Mouse (Mus musculus): ENCODE results near the gene Ccser1. TPM values are rescaled to one million over a fixed set of nuclear protein-coding genes. Genes with fewer than 3 reads are reported as not detected.

The Ccser1 gene
- polyA plus RNA-seq, 1 experiment = not detected

- no peak for TF ChIP-seq GATA1 (IDR thresholded peaks at IDR 0.05; ENCODE audit: low read length)
These were observed 925.3 kb downstream of the Ccser1 start for GRCm38 (mm10) chr6:62105464-62105863.

DNA sequence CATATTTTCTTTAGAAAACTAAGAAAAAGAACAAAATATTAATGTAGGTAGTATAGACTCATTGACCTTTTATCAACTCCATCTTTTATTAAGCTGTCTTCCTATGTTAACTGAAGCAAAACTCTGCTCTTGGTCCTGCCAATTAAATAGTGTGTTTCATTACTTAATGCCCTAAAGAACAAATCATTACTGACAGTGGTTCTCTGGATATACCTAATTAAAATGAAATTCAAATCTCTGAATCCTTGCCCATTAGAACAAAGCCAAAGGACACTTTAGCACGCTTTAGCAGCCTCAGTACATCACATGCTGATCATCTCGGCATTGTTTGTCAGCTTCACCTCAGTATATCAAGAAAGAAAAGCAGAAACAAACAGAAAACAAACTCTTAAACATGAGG is 952.4 kb downstream of the Ccser1 start:
- no peak for TF ChIP-seq GATA1 (IDR thresholded peaks at IDR 0.05; ENCODE audit: low read length)

DNA sequence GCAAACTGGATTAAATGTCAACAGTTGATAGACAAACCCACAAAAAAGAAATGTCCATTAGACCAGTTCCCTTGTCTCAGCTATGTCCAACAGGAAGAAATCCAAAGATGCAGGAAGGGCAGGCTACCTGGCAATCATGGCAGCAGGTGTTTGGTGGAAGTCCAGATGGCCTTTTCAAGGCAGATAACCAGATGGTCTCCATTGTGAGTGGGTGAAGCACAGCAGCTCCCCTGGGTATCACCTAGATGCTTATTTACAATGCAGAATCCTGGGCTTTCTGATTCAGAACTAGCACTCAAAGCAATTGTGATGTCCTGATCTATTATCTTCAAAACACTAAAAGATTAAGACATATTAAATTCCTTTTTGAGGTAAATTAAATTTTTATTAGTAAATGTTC is 980.2 kb downstream of the Ccser1 start:
- no peak for TF ChIP-seq GATA1 (IDR thresholded peaks at IDR 0.05; ENCODE audit: low read length)

DNA sequence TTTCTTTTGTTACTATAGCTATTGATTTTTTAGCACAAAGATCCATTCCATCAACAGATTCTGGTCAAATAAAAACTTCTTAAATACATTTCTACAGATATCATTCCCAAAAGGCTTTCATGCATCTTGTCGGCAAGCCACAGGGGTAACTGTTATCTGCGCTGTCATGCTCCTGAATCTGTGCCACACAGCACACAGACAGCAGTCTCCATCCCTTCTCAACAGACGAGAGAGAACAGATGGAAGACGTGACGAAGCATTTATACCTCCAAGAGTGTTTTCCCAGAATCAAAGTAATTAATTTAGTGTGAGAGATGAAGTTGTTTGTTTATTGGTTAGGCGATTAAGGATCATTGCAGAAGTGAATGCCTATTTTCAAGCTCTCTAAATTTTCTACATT is 982.5 kb downstream of the Ccser1 start:
- TF ChIP-seq GATA1 (IDR thresholded peaks at IDR 0.05; ENCODE audit: low read length) = no peak

GRCm38 (mm10) chr6:62163826-62164225 is 983.7 kb downstream of the Ccser1 start:
- TF ChIP-seq GATA1 (IDR thresholded peaks at IDR 0.05; ENCODE audit: low read length) = no peak

DNA sequence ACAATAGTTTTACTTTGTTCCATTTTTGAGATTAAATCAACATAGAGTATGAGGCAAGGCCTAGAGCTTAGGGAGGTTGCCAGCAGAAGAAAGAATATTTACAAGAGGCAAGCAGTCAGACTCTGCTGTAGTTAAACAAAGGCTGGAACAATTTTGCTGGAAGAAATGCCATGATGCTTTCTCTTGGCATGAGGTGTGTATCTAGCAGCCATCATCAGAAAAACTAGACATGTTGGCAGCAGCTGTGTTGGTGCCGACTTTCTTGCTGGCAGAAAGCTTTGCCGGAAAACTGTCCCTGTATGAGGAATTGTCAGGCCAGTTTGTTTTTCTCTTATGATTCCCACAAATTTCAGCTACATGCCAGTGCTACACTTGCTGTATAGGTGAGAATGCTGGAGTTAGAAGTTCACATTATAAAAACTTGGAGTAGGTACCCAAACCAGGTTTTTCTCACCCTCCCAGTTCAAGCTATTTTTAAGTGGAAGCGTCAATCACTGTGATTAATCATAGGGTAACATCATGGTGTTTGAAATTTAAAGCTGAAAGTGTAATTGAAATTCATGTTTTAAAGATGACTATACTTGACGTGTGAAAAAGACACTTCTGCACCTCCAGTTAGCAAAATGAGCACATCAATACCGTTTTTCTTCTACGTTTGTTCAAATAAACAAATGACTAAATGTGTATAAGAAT is 1016.5 kb downstream of the Ccser1 start:
- no peak for TF ChIP-seq GATA1 (IDR thresholded peaks at IDR 0.05; ENCODE audit: low read length)

DNA sequence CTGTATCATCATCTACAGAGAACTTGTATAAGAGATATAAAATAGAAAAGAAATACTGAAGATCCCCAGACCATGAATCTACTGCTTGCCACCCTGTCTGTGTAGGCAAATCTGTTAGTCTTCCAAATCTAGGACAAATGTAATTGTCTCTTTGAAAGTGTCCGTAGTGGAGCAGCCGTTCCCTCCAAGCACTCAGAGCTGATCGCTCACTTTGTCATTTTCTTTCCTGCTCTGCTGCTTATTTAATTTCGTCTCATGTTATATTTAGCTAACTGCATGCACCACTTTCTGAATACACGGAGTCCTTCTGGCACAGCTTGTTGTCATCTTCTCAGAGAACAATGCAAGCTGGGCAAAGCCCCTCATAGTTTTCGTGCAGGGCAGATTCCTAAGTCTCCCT is 1018.6 kb downstream of the Ccser1 start:
- TF ChIP-seq GATA1 (IDR thresholded peaks at IDR 0.05; ENCODE audit: low read length) = no peak

DNA sequence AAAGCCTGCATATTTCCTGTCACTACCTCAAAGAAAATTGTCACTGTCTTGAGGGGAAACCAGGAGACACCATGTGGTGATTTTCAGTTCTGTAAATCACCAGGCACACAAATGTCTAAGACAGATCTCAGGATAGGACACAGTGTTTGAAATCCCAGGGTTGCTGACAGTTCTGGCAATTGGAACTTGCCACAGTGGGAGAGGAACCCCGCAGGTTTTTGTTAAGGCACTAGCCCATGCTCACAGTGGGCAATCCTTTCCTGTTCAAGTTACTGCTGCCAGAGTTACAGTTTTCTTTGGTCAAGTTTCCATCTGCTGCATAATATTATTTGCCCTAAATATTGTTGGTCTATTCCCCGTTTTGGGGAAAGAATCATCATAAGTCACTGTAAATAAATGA is 1024.9 kb downstream of the Ccser1 start:
- no peak for TF ChIP-seq GATA1 (IDR thresholded peaks at IDR 0.05; ENCODE audit: low read length)

DNA sequence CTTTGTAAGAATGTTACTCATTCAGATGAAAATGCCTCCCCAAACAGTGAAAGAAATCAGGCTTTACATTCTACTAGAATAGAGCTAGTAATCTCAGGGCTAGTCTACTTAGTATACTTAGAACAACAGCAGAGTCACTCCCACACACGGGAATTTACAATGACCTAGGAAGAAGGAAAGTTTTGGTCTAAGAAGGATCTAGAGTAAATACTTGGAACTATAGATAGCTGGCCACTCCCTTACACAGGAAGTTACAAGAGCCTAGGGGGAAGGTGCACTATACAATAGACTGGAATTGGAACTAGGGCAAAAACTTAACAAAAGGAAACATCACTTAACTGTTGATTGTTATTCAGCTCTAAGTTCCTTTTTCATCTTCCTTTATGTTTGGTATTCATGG is 1041.7 kb downstream of the Ccser1 start:
- no peak for TF ChIP-seq GATA1 (IDR thresholded peaks at IDR 0.05; ENCODE audit: low read length)

DNA sequence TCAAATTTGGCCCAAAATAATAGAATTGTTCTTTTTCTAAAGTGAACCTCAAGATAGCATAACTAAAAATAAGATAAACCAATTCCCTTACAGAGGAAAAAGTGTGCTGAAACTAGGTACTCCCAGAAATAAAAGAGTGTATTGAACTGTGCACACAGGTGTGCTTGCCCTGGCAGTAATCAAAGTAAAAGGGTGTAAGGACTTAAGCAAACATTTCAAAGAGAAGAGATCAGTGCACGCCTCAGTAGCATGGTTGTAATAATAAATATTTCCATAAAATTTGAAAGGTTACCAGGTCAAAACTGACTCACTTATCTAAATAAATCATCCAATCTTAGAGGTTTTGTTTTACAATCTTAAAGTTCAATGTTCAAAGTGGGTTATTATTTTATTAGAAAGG is 1083.8 kb downstream of the Ccser1 start:
- no peak for TF ChIP-seq GATA1 (IDR thresholded peaks at IDR 0.05; ENCODE audit: low read length)

- TF ChIP-seq GATA1 (IDR thresholded peaks at IDR 0.05; ENCODE audit: low read length) = no peak
These were observed 1084.4 kb downstream of the Ccser1 start for GRCm38 (mm10) chr6:62264525-62264924.

DNA sequence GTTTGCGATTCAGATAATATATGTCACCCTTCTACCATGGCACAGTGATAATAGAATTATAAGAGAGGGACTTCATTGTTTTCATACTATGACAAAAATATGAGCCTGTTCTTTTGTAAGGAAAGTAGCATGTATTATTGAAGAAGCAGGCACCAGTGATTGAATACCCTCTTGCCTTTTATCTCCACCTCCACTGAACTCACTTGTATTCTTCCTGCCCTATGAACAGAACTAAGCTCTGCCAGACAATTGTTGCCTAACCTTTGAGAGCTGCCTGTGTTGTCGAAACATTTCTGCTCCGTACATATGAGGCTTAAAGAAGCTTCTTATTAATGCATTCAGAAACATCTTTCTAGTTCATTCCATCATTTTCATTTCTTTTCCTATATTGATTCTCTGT is 1101.1 kb downstream of the Ccser1 start:
- no peak for TF ChIP-seq GATA1 (IDR thresholded peaks at IDR 0.05; ENCODE audit: low read length)

GRCm38 (mm10) chr6:62301576-62302312 is 1121.6 kb downstream of the Ccser1 start:
- TF ChIP-seq GATA1 (IDR thresholded peaks at IDR 0.05; ENCODE audit: low read length) = no peak

DNA sequence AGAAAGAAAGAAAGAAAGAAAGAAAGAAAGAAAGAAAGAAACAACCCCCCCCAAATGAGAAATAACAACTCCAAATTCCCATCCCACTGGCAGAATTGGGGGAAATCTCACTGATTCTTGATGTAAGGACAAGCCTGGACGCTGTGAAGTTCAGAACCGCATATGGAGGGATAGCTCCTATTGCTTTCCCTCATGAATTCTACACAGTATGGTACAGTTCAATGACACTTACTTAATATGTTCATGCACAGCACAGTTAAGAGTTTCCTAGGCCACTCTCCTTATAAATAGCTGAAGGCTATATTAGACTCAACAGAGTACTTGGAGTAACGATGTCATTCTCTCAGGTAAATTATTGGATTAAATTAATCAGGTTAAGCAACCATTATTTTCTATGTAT is 1138.5 kb downstream of the Ccser1 start:
- no peak for TF ChIP-seq GATA1 (IDR thresholded peaks at IDR 0.05; ENCODE audit: low read length)

GRCm38 (mm10) chr6:62340319-62340718 is 1160.2 kb downstream of the Ccser1 start:
- no peak for TF ChIP-seq GATA1 (IDR thresholded peaks at IDR 0.05; ENCODE audit: low read length)

DNA sequence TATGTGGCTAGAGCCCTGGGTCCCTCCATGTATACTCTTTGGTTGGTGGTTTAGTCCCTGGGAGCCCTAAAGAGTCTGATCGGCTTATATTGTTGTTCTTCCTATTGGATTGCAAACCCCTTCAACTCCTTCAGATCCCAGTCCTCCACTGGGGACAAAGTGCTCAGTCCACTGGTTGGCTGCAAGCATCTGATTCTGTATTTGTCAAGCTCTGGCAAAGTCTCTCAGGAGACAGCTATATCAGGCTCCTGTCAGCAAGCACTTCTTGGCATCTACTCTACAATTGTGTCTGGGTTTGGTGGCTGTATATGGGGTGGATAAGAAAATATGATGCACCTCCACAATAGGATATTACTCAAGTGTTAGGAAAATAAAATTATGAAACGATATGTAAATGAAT is 1187.7 kb downstream of the Ccser1 start:
- TF ChIP-seq GATA1 (IDR thresholded peaks at IDR 0.05; ENCODE audit: low read length) = no peak
